Mouse (Mus musculus) MEL (cell line): ENCODE data around the gene Ormdl2. TPM values are rescaled to one million over a fixed set of nuclear protein-coding genes. Genes with fewer than 3 reads are reported as not detected.

Source experiments
- DNase-seq: peaks from one replicate; pipeline ENCODE4 v3.0.0; 2011; ENCODE audit warnings: low read depth, low spot score
- H3K27ac ChIP-seq: 2 replicates; pipeline ENCODE4 v1.5.1; 2012; ENCODE audit warnings: low read depth, mild to moderate bottlenecking, control low read depth, low read length, moderate library complexity; ENCODE audit not compliant: control insufficient read depth
- H3K27me3 ChIP-seq, 2 experiments: fragments of 150-350 bp in 1 of 2; sonication (generic) in 1 of 2; 2 replicates each; pipeline ENCODE4 v1.6.1; 2012; ENCODE audit warnings: low read length in 2 of 2, mild to moderate bottlenecking in 2 of 2, improper control_type of control experiment in 1 of 2, moderate library complexity in 1 of 2; ENCODE audit not compliant: insufficient read depth in 2 of 2, control insufficient read depth in 1 of 2
- H3K36me3 ChIP-seq, 2 experiments: 2 replicates each; pipeline ENCODE4 v1.6.1; 2012 to 2014; ENCODE audit warnings: low read length in 2 of 2, improper control_type of control experiment in 1 of 2, inconsistent platforms in 1 of 2, mild to moderate bottlenecking in 1 of 2; ENCODE audit not compliant: insufficient read depth in 2 of 2, control insufficient read depth in 1 of 2
- H3K4me1 ChIP-seq, 2 experiments: fragments of 150-350 bp in 1 of 2; sonication (generic) in 1 of 2; 2 replicates each; pipeline ENCODE4 v1.6.1; 2012; ENCODE audit warnings: low read length in 2 of 2, improper control_type of control experiment in 1 of 2, mild to moderate bottlenecking in 1 of 2; ENCODE audit not compliant: insufficient read depth in 2 of 2, control insufficient read depth in 1 of 2
- H3K4me3 ChIP-seq, 2 experiments: fragments of 150-350 bp in 1 of 2; sonication (generic) in 1 of 2; 2 replicates each; pipeline ENCODE4 v1.5.1; 2012; ENCODE audit warnings: low read depth in 2 of 2, low read length in 2 of 2, mild to moderate bottlenecking in 2 of 2, moderate library complexity in 2 of 2, control low read depth in 1 of 2, improper control_type of control experiment in 1 of 2; ENCODE audit not compliant: control insufficient read depth in 1 of 2, insufficient read depth in 1 of 2
- H3K79me2 ChIP-seq: 2 replicates; pipeline ENCODE4 v1.6.1; 2012; ENCODE audit warnings: mild to moderate bottlenecking, low read length, moderate library complexity; ENCODE audit not compliant: control insufficient read depth, poor library complexity, insufficient read depth
- H3K9ac ChIP-seq: 2 replicates; pipeline ENCODE4 v1.6.1; 2012; ENCODE audit warnings: low read depth, mild to moderate bottlenecking, control low read depth, low read length, moderate library complexity; ENCODE audit not compliant: control insufficient read depth, poor library complexity, severe bottlenecking
- H3K9me3 ChIP-seq: fragments of 150-350 bp; sonication (generic); replicated peaks from 2 replicates; pipeline ENCODE4 v1.6.1; 2012; ENCODE audit warnings: mild to moderate bottlenecking, low read length, improper control_type of control experiment, moderate library complexity; ENCODE audit not compliant: insufficient read depth
- CHD2 ChIP-seq: IDR thresholded peaks from 2 replicates; pipeline ENCODE4 v1.6.1; 2011; ENCODE audit warnings: low read length, improper control_type of control experiment
- E2F4 ChIP-seq: IDR thresholded peaks from 2 replicates; pipeline ENCODE4 v1.6.1; 2011; ENCODE audit warnings: low read depth, low read length, improper control_type of control experiment, borderline replicate concordance
- ETS1 ChIP-seq: IDR thresholded peaks from 2 replicates; pipeline ENCODE4 v1.6.1; 2012; ENCODE audit warnings: low read depth, mild to moderate bottlenecking, inconsistent platforms, low read length, improper control_type of control experiment, moderate library complexity
- MAFK ChIP-seq: IDR thresholded peaks from 2 replicates; pipeline ENCODE4 v1.6.1; 2011; ENCODE audit warnings: low read depth, mild to moderate bottlenecking, low read length, improper control_type of control experiment, borderline replicate concordance
- MAZ ChIP-seq: IDR thresholded peaks from 2 replicates; pipeline ENCODE4 v1.6.1; 2012; ENCODE audit warnings: low read depth, mild to moderate bottlenecking, inconsistent platforms, low read length, improper control_type of control experiment
- MYB ChIP-seq: IDR thresholded peaks from 2 replicates; pipeline ENCODE4 v1.6.1; 2011; ENCODE audit warnings: mild to moderate bottlenecking, low read depth, low read length, improper control_type of control experiment
- POLR2A ChIP-seq, 2 experiments: IDR thresholded peaks; 2 replicates each; pipeline ENCODE4 v1.6.1; 2011 to 2012; ENCODE audit warnings: low read length in 2 of 2, mild to moderate bottlenecking in 2 of 2, control low read depth in 1 of 2, improper control_type of control experiment in 1 of 2, low read depth in 1 of 2, moderate library complexity in 1 of 2; ENCODE audit not compliant: control insufficient read depth in 1 of 2, insufficient read depth in 1 of 2, poor library complexity in 1 of 2
- SIN3A ChIP-seq: IDR thresholded peaks from 2 replicates; pipeline ENCODE4 v1.6.1; 2012; ENCODE audit warnings: low read length, improper control_type of control experiment, inconsistent platforms
- TBP ChIP-seq: IDR thresholded peaks from 2 replicates; pipeline ENCODE4 v1.8.0; 2011; ENCODE audit warnings: low read depth, low read length, improper control_type of control experiment
- TCF12 ChIP-seq: IDR thresholded peaks from 2 replicates; pipeline ENCODE4 v1.6.1; 2014; ENCODE audit warnings: low read depth, mild to moderate bottlenecking, inconsistent platforms, low read length, improper control_type of control experiment, moderate library complexity
- USF2 ChIP-seq, 2 experiments: IDR thresholded peaks; 2 replicates each; pipeline ENCODE4 v1.6.1; 2011 to 2012; ENCODE audit warnings: improper control_type of control experiment in 2 of 2, low read length in 2 of 2, borderline replicate concordance in 1 of 2, inconsistent platforms in 1 of 2, low read depth in 1 of 2, mild to moderate bottlenecking in 1 of 2; ENCODE audit not compliant: insufficient read depth in 1 of 2
- ZC3H11A ChIP-seq: IDR thresholded peaks from 2 replicates; pipeline ENCODE4 v1.6.1; 2012; ENCODE audit warnings: low read depth, mild to moderate bottlenecking, inconsistent platforms, low read length, improper control_type of control experiment
- polyA plus RNA-seq, 2 experiments: library from polyadenylated mRNA; stranded (reverse) in 1 of 2; unstranded in 1 of 2; fragments of >175 nt in 1 of 2; fragments of >200 nt in 1 of 2; gene quantifications; 2 replicates each; pipeline versions ENCODE4 v1.2.1 to v1.2.4; 2012; ENCODE audit warnings: low replicate concordance in 2 of 2, low read depth in 1 of 2; ENCODE audit not compliant: insufficient read length in 2 of 2, insufficient read depth in 1 of 2, missing spikeins in 1 of 2
- total RNA-seq: library from RNA; depleted of rRNA; stranded (reverse); fragments of 300-350 nt; gene quantifications from 2 replicates; pipeline ENCODE4 v1.2.3, GENCODE M21; 2012

Ormdl2 gene
- total and polyA plus RNA-seq, 3 experiments, result 100 to 278 (median 114) TPM

DNA sequence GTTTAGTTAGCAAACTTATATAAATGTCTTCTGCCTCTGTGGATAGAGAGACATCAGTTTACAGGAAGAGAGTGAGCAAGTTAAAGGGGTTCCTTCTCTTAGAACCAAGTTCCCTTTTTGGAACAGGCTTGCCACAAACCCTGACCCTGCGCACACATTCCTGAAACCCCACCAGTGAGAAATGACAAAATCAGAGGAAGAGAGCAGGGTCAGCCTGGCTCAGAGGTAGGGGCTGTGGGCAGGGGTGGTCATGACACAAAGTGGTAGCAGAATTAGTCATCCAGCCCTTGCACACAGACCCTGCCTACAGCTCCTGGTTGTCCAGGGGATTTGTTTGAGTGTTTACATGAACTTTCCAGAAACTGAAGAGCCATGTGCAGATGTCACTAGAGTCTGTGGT lies 41.2 kb downstream of the Ormdl2 start:
- no peaks in the 10 kb centered on the region for H3K27me3 ChIP-seq
- DNase-seq, result peak; percentile 39
- TF ChIP-seq MAFK, result no peak
- H3K4me1 ChIP-seq, result peaks cover 2 to 6% of the 10 kb centered on the region in 2 experiments; a peak in 3 of 4 replicates
- no peaks in the 10 kb centered on the region for H3K79me2 ChIP-seq
- no peak overlapping the region for H3K4me3 ChIP-seq
- H3K9ac ChIP-seq, result no peak overlapping the region
- H3K36me3 ChIP-seq, result peaks cover 0 to 11% of the 10 kb centered on the region in 2 experiments; a peak in 2 of 4 replicates
- H3K9me3 ChIP-seq, result no peaks in the 10 kb centered on the region
- H3K27ac ChIP-seq, result no peak overlapping the region

DNA sequence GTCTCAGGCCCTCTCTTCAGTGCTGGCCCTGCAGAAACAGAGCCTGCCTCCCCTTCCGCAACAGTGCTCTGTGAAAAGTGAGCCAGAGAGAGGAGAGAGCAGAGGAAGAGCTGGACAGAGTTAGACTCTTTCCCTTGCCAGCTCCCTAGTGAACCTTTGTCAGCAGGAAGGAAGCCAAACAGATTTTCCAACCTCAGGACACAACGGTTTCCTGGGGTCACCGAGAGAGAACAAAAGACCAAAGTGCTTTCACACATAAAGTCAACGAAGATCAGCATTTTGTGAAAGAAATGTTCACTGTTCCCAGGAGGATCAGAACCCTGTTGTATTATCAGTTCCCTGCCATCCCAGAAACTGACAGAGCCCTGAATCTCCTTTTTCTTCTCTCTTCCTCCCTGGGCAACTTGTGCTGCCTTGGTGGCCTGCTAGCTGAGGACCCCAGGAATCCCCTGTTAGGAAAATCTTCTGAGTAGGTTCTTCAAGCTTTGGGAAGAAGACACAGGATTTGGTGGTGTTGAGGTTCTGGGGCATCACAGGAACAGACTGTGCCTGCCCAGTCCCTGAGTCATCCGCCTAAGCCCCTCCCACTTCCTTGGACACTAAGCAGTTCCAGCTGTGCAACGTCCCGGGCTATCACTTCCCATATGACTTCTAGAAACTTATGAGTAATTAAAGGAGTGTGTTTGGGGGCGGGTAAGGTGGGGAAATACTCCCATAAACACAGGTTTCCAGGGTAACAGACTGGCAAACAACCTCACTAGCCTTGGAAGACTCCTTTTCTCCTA lies 42.2 kb downstream of the Ormdl2 start:
- no peaks in the 10 kb centered on the region for H3K9me3 ChIP-seq
- peak; percentile 72 for DNase-seq
- H3K36me3 ChIP-seq, result peaks cover 0 to 11% of the 10 kb centered on the region in 2 experiments; a peak in 2 of 4 replicates
- TF ChIP-seq ETS1, result peak; percentile 63
- TF ChIP-seq E2F4, result no peak
- TF ChIP-seq ZC3H11A, result no peak
- no peak for TF ChIP-seq TCF12
- H3K9ac ChIP-seq, result no peak overlapping the region
- H3K27ac ChIP-seq, result no peak overlapping the region
- H3K79me2 ChIP-seq, result no peaks in the 10 kb centered on the region
- no peaks in the 10 kb centered on the region for H3K27me3 ChIP-seq
- no peak overlapping the region for H3K4me3 ChIP-seq
- peaks cover 2 to 6% of the 10 kb centered on the region in 2 experiments; a peak in 3 of 4 replicates for H3K4me1 ChIP-seq

DNA sequence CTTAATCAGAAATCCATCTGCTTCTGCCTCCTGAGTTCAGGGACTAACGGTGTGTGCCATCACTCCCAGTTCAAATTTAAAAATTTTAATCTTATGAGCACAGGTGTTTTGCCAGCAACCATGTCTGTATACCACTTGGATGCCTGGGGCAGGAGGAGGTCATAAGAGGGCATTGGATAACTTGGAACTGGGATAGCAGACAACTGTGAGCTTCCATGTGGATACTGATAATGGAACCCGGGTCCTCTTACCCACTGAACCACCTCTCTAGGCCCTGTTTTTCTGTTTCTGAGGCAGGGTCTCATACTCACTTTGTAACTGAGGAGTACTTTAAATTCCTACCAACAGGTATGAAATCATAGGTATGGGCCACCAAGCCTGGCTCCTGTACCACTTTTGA lies 43.0 kb downstream of the Ormdl2 start:
- Histone ChIP-seq H3K36me3 (peaks cover 0 to 11% of the 10 kb centered on the region in 2 experiments; a peak in 2 of 4 replicates), H3K79me2 (no peaks in the 10 kb centered on the region), H3K9me3 (no peaks in the 10 kb centered on the region), H3K9ac (no peak overlapping the region), H3K27ac (no peak overlapping the region), H3K4me3 (no peak overlapping the region), H3K4me1 (peaks cover 2 to 6% of the 10 kb centered on the region in 2 experiments; a peak in 3 of 4 replicates), H3K27me3 (no peaks in the 10 kb centered on the region)
- TF ChIP-seq SIN3A (no peak), USF2 (IDR thresholded peaks at IDR 0.05; ENCODE audit: borderline replicate concordance in 1 of 2, insufficient read depth in 1 of 2, low read depth in 1 of 2, low read length in 2 of 2) (no peak), MYB (no peak), CHD2 (no peak), POLR2A (IDR thresholded peaks at IDR 0.05; ENCODE audit: control insufficient read depth in 1 of 2, insufficient read depth in 1 of 2, low read depth in 1 of 2, low read length in 2 of 2, poor library complexity in 1 of 2) (no peak), ETS1 (no peak), MAZ (no peak), ZC3H11A (no peak), TBP (no peak)
- no peak for DNase-seq
